Comparison of ENCODE assay signal across 19 mouse cellular contexts in genomic region chr10:70224571-70224970, GRCm38 (mm10). TPM values are rescaled to one million over a fixed set of nuclear protein-coding genes. Genes with fewer than 3 reads are reported as not detected.
DNase-seq lines count a peak whose midpoint lies in the region; ATAC-seq and TF ChIP-seq lines count a peak whose summit lies in the region.
"Had no signal": no experiment of that assay in that cellular context is flagged by ENCODE, and none has a peak within 500 bp of the region (broad histone marks: within the 10 kb centered on the region; RNA-seq: fewer than 3 reads in every experiment).

No protein-coding gene starts in this region.

- WGBS in heart, embryonic 10.5 days: 89% methylated on average over 6 of the region's 6 CpGs
- 68% methylated on average over 6 of the region's 6 CpGs for WGBS in lung, embryonic 14.5 days

- H3K4me3 ChIP-seq in heart, embryonic 10.5 days: no peak overlapping the region
- H3K4me3 ChIP-seq in lung, embryonic 14.5 days (ENCODE audit: low read depth, low read length): no peak overlapping the region
- H3K4me3 ChIP-seq: embryonic facial prominence, embryonic 12.5 days; heart, embryonic 15.5 days had no signal

- H3K9ac ChIP-seq in lung, embryonic 14.5 days: no peak overlapping the region
- H3K9ac ChIP-seq: embryonic facial prominence, embryonic 12.5 days; forebrain, postnatal 0 days; heart, embryonic 15.5 days had no signal

- ATAC-seq in lung, embryonic 14.5 days (ENCODE audit: insufficient read depth): no peak
- peak; percentile 64 for ATAC-seq in megakaryocyte progenitor cell, adult 5-6 weeks (replicated peaks; ENCODE audit: poor library complexity)
- ATAC-seq: forebrain, postnatal 0 days; inflammation-experienced regulatory T-cells, adult 6 months had no signal

- peak; percentile 84 for DNase-seq in heart, adult 11 months
- no peak for DNase-seq in heart, embryonic 10.5 days (ENCODE audit: low spot score)
- DNase-seq in lung, embryonic 14.5 days: peak; percentile 50
- no peak for DNase-seq in lung, postnatal 25 days (ENCODE audit: low spot score)
- DNase-seq in adipocyte (ENCODE audit: low spot score): peak; percentile 25
- no peak for DNase-seq in left cerebral cortex, postnatal 4 days
- no peak for DNase-seq in cerebellum, adult 18-20 months
- DNase-seq: cerebellum, adult 11-12 months; forebrain, postnatal 0 days; gastrocnemius, postnatal 14 days; right cerebral cortex, postnatal 14 days had no signal

- H3K36me3 ChIP-seq in heart, embryonic 10.5 days: no peaks in the 10 kb centered on the region
- no peaks in the 10 kb centered on the region for H3K36me3 ChIP-seq in lung, embryonic 14.5 days (ENCODE audit: insufficient read depth)
- H3K36me3 ChIP-seq: embryonic facial prominence, embryonic 12.5 days; G1E; heart, embryonic 15.5 days had no signal

- no peak for TF ChIP-seq CTCF in lung, embryonic 14.5 days (IDR thresholded peaks at IDR 0.05; ENCODE audit: low read depth)

- no peaks in the 10 kb centered on the region for H3K27me3 ChIP-seq in heart, embryonic 10.5 days (ENCODE audit: insufficient read depth, poor library complexity, severe bottlenecking)
- no peaks in the 10 kb centered on the region for H3K27me3 ChIP-seq in lung, embryonic 14.5 days (ENCODE audit: insufficient read depth, low read length)
- H3K27me3 ChIP-seq: embryonic facial prominence, embryonic 12.5 days; heart, embryonic 15.5 days had no signal

- intact Hi-C loops in left cerebral cortex, postnatal 4 days (cut with DNase I): no loop called here

- H3K4me2 ChIP-seq in lung, embryonic 14.5 days: no peak overlapping the region
- H3K4me2 ChIP-seq: embryonic facial prominence, embryonic 12.5 days; heart, embryonic 15.5 days; midbrain, embryonic 11.5 days had no signal

- H3K9me3 ChIP-seq in heart, embryonic 10.5 days: no peaks in the 10 kb centered on the region
- no peaks in the 10 kb centered on the region for H3K9me3 ChIP-seq in lung, embryonic 14.5 days (ENCODE audit: low read depth, low read length)
- H3K9me3 ChIP-seq: embryonic facial prominence, embryonic 12.5 days; heart, embryonic 15.5 days had no signal

- H3K4me1 ChIP-seq in heart, embryonic 10.5 days: no peaks in the 10 kb centered on the region
- H3K4me1 ChIP-seq in lung, embryonic 14.5 days (ENCODE audit: insufficient read depth): peaks cover 7% of the 10 kb centered on the region; the same call in 1 of the 2 replicates
- H3K4me1 ChIP-seq: embryonic facial prominence, embryonic 12.5 days; heart, embryonic 15.5 days had no signal

- H3K27ac ChIP-seq in heart, embryonic 10.5 days: no peak overlapping the region
- no peak overlapping the region for H3K27ac ChIP-seq in lung, embryonic 14.5 days (ENCODE audit: low read depth)
- H3K27ac ChIP-seq: embryonic facial prominence, embryonic 12.5 days; heart, embryonic 15.5 days had no signal

RNA-seq across cellular contexts. Expression of gene Mrln, which starts 20.1 kb away (rescaled TPM):
- polyA plus RNA-seq in heart, embryonic 10.5 days (2016; fragmentation: Nextera tagmentation; extraction: Ambion mirVana): 0.63 and 1.2 TPM in 2 replicates
- 0.50 TPM in 1 of 2 replicates, not detected in the other for polyA plus RNA-seq in lung, embryonic 14.5 days (2014; fragmentation: Nextera tagmentation; extraction: Ambion mirVana)
- total RNA-seq in megakaryocyte progenitor cell, adult 5-6 weeks (2015): not detected in 2 replicates
- not detected in 2 replicates for total RNA-seq in megakaryocyte progenitor cell, adult 5-6 weeks (2017)
- total RNA-seq in left cerebral cortex, postnatal 4 days (2021): 1 to 10 TPM in 1 of 2 experiments, not detected in 1; 1.1 TPM
- total RNA-seq: layer of hippocampus, adult 8-10 months; left cerebral cortex, adult 8-10 months had no signal
- polyA plus RNA-seq: G1E; inflammation-experienced regulatory T-cells, adult 6 months; midbrain, embryonic 11.5 days had no signal

RNA-seq across cellular contexts. Expression of gene Slc16a9, which starts 20.3 kb away (rescaled TPM):
- polyA plus RNA-seq in heart, embryonic 10.5 days (2016; fragmentation: Nextera tagmentation; extraction: Ambion mirVana): 0.91 and 1.6 TPM in 2 replicates
- polyA plus RNA-seq in lung, embryonic 14.5 days (2014; fragmentation: Nextera tagmentation; extraction: Ambion mirVana): 6.3 and 6.9 TPM in 2 replicates
- 0.17 and 0.52 TPM in 2 replicates for total RNA-seq in megakaryocyte progenitor cell, adult 5-6 weeks (2015)
- 0.29 and 0.81 TPM in 2 replicates for total RNA-seq in megakaryocyte progenitor cell, adult 5-6 weeks (2017)
- 1 to 10 TPM; 3.7 to 4.7 TPM for total RNA-seq in left cerebral cortex, postnatal 4 days (2021)
- polyA plus RNA-seq: G1E; inflammation-experienced regulatory T-cells, adult 6 months had no signal

Comparison
In these comparisons a context has a peak if more than half of its experiments do, and no peak if none do; other contexts are left out.
1. DNase-seq: peak in heart, adult 11 months (single experiment), lung, embryonic 14.5 days (single experiment) and adipocyte (single experiment); none in heart, embryonic 10.5 days (single experiment), lung, postnatal 25 days (single experiment), left cerebral cortex, postnatal 4 days (single experiment) and cerebellum, adult 18-20 months (0 of 2).